Mouse (Mus musculus) testis, adult 2 months (tissue): ENCODE data around the gene Ercc2.

Experiments
- CTCF ChIP-seq: fragments of 200-500 bp; IDR thresholded peaks from 2 replicates; pipeline ENCODE4 v1.5.1; 2012; ENCODE audit warnings: low read depth, mild to moderate bottlenecking, inconsistent platforms, low read length, moderate library complexity; ENCODE audit not compliant: control insufficient read depth, insufficient read depth, insufficient replicate concordance
- POLR2A ChIP-seq: fragments of 200-500 bp; IDR thresholded peaks from 2 replicates; pipeline ENCODE4 v1.6.1; 2012; ENCODE audit warnings: low read depth, mild to moderate bottlenecking, inconsistent platforms, low read length, moderate library complexity; ENCODE audit not compliant: control insufficient read depth

- no peak for TF ChIP-seq CTCF
- no peak for TF ChIP-seq POLR2A
These were observed 8.4 kb upstream of the Ercc2 start for GRCm38 (mm10) chr7:19373367-19373766.
